Mouse (Mus musculus): ENCODE measurements around the gene Upp2.

Gene Upp2

DNA sequence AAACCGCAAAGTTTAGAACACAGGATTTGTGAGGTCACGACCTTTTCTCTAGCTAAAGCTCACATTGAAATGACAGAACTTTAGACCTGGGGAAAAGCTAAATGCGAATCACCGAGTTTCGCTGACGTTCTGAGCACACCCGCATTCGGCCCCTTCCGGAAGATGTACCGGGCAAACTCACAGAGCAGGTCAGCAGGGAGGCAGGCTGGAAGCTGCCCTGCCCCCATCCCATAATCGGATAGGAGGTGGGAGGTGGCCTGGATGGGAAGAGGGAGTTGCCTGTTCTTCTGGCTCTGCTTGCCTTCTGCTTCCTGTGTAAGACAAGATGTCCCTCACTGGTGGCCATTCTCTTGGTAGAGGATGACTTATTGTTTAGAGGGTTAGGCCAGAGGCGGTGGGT lies 112.9 kb downstream of the Upp2 start:
- no peak for DNase-seq (ENCODE audit: low spot score)

DNA sequence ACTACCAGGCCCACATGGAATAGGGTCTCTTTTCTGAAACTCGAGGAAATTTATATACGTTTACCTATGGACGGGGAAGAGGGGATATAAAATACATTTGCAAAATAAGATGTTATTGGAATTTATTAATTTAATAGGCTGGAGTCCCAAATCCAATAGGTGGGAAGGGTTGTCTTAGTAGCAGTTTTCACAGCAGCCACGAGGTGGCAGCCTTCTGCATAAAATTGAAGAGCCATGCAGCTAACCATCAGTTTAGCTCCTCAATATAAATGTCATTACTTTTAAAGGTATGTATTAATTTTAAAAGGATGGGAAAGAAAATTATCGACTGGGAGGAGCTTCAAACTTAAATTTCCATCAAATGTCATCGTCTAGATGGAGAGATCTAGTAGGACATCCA lies 113.7 kb downstream of the Upp2 start:
- no peak for DNase-seq (ENCODE audit: low spot score)

- no peak for DNase-seq (ENCODE audit: low spot score)
Measured at GRCm38 (mm10) chr2:58681394-58681793, 114.3 kb downstream of the Upp2 start.

GRCm38 (mm10) chr2:58697501-58697900 lies 130.4 kb downstream of the Upp2 start:
- no peak for DNase-seq (ENCODE audit: low spot score)

GRCm38 (mm10) chr2:58699931-58700330 lies 132.8 kb downstream of the Upp2 start:
- no peak for DNase-seq (ENCODE audit: low spot score)

DNA sequence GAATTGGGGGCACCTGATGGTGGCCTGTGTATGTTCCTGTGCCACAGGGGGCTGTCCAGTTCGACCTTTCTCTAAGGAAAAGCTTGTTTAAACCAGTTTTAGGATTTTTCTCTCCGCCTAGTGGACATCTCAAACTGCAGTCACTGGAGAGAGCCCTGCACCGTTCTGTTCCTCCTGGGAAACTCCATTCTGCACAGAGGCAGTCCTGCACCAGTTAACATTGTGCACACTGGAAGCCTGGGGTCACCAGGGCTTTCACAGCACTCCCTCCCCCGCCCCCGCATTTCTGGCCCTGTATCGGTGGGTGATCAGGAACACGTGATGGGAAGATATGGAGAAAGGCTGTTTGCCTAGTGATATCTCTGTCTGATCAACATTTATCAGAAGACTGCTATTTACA lies 133.3 kb downstream of the Upp2 start:
- DNase-seq (ENCODE audit: low spot score) = no peak

- DNase-seq (ENCODE audit: low spot score) = no peak
Measured at GRCm38 (mm10) chr2:58701627-58702026, 134.5 kb downstream of the Upp2 start.

DNA sequence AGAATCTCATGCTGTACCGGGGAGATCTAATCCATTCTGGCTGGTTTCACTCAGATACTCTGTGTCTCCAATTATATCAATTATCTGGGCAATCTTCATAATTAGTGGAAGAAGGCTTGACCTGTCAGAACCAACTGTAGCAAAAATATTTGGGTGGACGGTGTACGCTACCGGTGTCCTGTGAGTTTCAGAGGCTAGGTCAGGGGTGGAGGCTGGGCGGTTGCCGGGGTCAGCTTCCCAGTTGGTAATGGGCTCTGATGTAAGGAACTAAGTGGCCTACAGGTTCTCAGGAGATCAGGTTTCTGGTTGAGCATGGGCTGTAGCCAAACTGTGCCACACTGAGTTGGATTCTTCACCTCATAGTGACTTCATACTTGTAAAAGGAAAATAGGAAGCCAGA lies 136.1 kb downstream of the Upp2 start:
- no peak for DNase-seq (ENCODE audit: low spot score)

DNA sequence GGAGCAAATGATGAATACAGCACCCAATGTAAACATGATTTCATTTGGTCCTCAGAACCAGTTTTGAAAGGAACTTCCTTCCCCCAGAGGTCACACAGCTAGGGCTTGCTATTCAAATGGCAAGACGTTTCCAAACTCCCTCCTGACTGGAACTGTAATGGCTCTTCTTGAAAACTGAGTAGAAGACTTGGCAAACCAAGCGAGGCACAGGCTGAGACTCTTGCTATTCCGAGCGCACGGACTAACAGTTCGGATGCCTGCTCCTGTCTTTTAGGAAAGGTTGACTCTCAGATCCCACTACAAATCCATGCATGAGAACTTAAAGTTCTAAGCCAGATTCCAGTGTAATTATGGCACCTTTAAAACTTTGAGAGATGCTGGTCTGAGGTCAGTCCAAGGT lies 136.5 kb downstream of the Upp2 start:
- no peak for DNase-seq (ENCODE audit: low spot score)

DNA sequence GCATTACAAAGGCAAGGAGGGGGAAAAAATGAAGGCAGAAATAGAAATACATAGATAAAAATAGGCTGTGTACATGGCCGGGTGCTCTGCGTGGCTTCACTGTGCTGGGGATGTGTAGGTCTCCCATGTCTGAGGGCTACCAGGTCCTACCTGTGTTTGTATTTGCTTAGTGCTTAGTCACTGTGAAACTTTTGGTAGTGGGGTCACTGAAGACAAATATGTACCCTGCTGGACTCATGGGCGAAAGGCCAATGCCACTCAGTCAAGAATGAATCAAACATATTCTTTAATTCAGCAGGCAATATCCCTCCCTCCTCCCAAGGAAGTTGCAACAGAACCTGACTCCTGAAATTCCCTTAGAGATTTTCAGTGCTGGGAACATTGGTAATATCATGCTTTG lies 137.5 kb downstream of the Upp2 start:
- no peak for DNase-seq (ENCODE audit: low spot score)

DNA sequence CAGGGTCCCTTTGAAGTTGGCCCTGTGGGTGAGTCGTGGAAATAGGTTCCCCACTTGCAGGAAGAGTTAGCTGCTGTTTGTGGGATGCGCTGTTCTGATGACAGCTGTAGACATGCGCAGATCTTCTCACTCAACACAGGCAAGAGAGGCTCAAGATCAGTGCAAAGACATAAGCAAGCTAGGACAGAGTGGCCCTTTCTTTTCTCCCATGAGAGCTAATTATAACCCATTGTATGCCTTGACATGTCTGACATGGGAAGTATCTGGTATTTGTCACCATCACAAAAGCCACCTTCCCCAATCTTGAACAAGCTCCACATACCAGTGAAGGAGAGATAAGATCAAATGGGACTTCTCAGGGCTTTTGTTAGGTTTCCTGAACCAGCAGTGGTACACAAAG lies 140.6 kb downstream of the Upp2 start:
- DNase-seq (ENCODE audit: low spot score) = no peak

DNA sequence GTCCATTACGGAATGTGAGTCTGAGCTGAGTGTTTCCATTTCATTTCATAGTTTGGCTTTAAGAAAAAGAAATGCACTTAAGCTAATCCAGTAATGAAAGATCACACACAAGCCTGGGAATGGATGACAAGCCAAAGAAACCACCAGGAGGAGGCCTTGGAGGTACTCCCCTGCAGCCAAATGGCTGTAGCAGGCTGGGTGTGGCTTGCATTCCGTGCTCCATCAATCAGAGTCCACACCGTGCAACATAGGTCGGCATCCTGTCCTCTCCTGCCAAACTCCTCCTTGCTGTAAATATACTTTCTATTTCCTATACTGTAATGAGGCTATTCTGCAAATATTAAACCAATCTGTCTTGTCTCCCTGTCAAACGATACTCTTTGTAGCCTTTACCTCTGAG lies 143.1 kb downstream of the Upp2 start:
- no peak for DNase-seq (ENCODE audit: low spot score)

DNA sequence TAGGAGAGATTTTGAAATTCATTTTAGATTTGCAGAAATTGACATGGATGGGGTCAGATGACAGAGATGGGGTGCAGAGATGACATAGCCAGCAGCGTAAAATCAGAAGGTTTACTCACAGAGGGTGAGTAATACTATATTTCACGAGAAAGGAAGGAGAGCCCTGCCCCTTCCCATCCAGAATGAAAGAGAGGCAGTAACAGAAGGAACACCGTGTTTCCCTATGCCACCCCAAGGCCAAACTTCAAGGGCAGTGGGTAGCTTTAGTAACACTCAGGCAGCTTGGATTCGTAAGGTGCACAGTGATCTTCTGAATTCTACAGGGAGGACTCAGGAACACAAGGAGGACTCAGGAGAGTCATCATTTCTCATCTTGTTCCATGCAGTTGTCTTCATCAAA lies 144.0 kb downstream of the Upp2 start:
- DNase-seq (ENCODE audit: low spot score) = no peak

DNA sequence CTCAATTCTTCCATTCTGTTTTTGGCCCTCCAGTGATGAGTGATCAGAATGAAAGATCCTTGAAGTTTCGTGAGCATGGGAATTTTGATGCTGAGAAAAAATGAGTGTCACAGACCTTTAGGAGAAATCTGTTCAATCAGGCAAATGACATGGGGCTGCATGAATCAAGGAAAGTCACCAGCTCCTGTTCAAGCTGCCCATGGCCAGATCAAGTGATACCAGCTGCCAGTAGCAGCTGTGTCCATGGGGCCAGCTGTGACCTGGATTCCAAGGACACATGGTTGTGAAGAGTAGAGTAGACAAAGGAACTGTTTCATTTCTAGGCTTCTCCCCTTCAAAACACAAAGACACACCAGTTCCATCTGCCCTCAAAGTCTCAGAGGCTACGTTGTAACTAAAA lies 144.4 kb downstream of the Upp2 start:
- no peak for DNase-seq (ENCODE audit: low spot score)

DNA sequence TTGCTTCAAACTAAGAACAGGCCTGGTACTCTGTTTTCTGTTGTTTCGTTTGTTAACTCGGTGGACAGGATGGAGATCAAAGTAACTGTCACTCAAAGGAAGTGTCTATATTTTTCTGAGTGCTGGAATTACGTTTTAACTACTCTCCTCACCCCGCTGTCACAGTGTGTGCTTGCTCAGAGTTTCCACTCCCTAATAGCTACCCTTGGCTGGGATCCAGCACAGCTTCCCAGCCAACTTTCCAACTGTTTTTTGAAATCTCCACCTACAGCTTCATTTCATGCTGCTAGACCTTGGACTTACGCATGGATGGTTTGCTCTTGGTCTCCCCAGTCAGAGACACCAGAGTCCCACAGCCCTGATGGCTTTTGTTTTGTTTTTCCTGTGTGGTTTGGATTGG lies 144.8 kb downstream of the Upp2 start:
- DNase-seq (ENCODE audit: low spot score) = no peak

DNA sequence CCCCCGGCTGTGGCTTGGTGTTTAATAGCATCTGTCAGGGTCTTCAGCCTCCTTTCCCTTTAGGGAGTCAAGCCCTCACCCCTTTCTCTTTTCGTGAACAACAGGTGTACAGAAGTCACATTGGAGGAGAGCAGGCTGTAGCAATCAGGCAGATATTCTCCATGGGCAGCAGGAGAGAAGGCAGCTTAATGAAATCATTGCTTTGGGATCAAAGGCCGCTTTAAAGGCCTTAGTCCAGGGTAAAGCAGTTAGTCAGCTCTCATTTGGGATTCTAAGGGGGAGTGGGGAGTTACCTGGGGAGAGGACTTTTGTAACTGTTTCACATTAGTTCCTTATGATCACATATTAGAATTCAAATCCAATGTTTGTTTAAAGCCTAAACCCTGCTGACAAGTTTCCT lies 150.8 kb downstream of the Upp2 start:
- no peak for DNase-seq (ENCODE audit: low spot score)

DNA sequence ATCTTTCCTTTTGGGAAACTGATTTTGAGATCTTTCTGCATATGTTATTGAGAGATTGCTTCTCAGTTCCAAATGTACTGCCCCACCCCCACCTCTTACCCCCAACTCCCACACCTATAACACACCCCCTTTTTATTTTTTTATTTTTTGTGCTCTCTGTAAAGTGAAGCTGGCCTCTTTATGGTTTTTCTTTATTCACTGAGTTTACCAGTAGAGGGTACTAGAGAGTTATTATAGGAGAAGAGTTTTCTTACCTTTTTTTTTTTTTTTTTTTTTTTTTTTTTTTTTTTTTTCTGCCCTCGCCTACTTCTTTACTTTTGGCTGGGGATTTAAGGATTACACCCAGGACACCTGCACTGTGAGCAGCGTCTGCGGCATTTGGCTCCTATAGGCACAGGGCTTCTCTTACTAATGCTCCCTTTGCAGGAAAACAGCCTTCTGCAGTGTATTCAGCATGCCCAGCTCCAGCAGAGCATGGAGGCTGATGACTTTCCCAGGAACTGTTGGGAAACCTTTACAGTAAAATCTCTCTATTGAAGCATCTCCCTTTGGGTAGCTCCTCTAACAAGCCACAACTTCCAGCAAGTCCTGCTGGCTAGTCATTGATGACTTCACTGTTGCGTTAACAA lies 170.2 kb downstream of the Upp2 start:
- DNase-seq (ENCODE audit: low spot score) = no peak

DNA sequence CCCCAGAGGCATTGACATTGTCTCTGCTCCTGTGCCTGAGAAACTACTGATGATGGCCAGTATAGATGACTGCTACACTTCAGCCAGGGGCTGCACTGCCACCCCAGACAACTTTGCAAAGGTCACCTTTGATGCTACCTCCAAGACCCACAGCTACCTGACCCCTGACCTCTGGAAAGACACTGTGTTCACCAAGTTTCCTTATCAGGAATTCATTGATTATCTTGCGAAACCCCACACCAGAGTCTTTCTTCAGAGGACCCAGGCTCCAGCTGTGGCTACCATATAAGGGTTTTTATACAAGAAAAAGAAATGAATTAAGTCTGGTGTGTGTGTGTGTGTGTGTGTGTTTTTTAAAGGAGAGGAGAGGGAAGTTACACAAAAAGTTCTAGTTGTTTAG lies 174.1 kb downstream of the Upp2 start:
- DNase-seq (ENCODE audit: low spot score) = no peak

DNA sequence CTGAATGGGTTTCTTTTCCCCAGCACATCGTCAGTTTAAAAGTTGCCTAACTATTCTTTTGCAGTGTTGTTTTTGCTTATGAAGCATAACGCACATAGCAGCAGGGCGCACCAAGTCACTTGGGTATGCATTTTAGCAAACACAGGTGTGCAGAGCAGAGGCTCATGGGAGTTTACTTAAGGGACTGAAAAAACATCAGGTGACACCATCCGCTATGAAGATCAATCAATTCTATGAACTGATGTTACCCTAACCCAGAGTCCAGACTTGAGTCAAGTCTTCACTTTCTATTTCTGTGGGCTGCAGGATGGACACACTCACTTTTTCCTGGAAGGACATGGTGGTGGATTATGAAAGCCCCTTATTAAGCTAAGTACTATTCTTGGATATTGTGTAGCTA lies 174.9 kb downstream of the Upp2 start:
- DNase-seq (ENCODE audit: low spot score) = no peak

GRCm38 (mm10) chr2:58743446-58743845 lies 176.3 kb downstream of the Upp2 start:
- no peak for DNase-seq (ENCODE audit: low spot score)

- no peak for DNase-seq (ENCODE audit: low spot score)
Measured at GRCm38 (mm10) chr2:58747483-58748229, 180.6 kb downstream of the Upp2 start.

DNA sequence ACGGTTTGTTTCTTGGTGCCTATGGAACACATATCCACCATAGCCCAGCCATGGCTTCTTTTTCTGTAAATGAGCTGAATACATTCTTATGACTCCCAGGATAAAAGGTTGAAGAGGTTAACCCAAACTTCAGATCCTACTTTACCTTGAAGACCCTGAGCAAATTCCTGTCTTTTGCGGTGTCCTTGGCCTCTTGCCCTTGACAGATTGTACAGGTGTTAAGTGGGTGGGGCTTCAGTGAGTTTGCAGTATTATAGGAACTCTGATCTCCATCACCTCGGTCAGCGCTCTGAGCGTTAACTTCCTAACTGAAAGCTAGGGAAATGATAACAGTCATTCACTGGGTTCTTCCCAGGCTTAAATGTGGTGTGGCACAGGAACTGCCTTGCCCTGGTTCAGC lies 181.2 kb downstream of the Upp2 start:
- DNase-seq (ENCODE audit: low spot score) = no peak

- DNase-seq (ENCODE audit: low spot score) = no peak
Measured at GRCm38 (mm10) chr2:58752891-58753290, 185.8 kb downstream of the Upp2 start.

- DNase-seq (ENCODE audit: low spot score) = no peak
Measured at GRCm38 (mm10) chr2:58754736-58755135, 187.6 kb downstream of the Upp2 start.

Measured in urinary bladder, postnatal 10 days (tissue).